Mouse (Mus musculus): Measurements from ENCODE around the gene Zfp462. TPM values are rescaled to one million over a fixed set of nuclear protein-coding genes. Genes with fewer than 3 reads are reported as not detected.

Gene Zfp462
- polyA plus RNA-seq, 1 experiment from 2014 or later, result 0.21 TPM

DNA sequence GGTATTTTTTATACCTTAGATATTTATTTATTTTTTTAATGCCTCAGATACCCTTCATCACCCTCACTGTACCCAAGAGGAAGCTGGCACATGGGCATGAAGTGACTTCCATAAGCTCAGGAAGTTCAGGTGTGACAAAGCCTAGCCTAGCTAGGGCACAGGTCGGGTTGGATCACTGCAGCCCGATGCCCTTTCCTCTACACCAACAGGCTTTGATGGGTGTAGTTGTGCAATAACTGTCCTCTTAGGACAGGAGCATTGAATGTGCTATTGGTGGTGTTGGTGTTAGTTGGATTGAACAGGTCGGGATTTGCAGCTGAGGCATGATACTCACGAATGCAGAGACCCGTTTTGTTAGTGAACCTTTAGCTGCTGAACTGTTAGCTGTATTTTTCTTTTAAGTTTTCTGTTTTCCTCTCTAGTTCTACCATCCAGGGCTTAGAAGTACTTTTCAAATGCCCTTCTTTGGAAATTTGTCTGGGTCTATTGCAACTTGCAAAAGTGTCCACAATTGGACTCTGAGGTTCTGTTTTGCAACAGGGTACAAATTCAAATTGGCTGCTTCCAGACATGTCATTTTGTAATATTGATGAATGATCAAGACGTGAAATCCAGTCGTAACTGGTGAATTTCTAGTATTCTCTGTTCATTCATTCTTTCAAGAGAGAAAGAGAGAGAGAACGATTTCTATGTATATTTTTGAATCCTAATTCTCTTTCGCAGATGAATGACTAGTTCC lies 9.0 kb downstream of the Zfp462 start:
- Histone ChIP-seq H3K4me1 (replicated peaks) (no peaks in the 10 kb centered on the region), H3K4me2 (no peak overlapping the region), H3K9ac (no peak overlapping the region), H3K27me3 (peaks cover 16% of the 10 kb centered on the region), H3K9me3 (replicated peaks) (no peaks in the 10 kb centered on the region), H3K4me3 (replicated peaks) (no peak overlapping the region), H3K36me3 (replicated peaks) (no peaks in the 10 kb centered on the region), H3K27ac (replicated peaks) (no peak overlapping the region)
- no peak for ATAC-seq (ENCODE audit: insufficient read depth)
- 55% methylated on average over 9 of the region's 9 CpGs for WGBS (ENCODE audit: insufficient replicate concordance)

DNA sequence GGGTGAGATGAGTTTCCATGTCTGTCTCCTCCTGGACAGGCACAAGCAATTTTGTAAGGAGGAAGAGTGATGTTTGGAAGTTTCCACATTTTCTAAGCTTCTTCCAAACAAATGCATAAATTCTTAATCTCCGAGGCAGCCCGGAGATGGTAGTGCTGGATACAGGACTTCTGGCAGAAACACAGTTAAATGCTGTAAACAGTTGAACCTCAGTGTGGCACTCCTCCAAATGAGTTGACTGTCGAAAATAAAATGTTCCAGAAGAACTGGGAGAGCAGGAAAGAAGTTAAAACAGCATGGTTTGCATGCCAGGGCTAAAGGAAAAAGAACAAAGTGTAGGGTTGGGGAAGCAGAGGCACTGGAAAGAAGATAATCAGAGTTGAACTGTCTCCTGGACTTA lies 9.6 kb downstream of the Zfp462 start:
- H3K4me3 ChIP-seq (replicated peaks), result no peak overlapping the region
- no peak for ATAC-seq (ENCODE audit: insufficient read depth)
- 61% methylated on average over 3 of the region's 3 CpGs for WGBS (ENCODE audit: insufficient replicate concordance)
- H3K4me1 ChIP-seq (replicated peaks), result no peaks in the 10 kb centered on the region
- H3K36me3 ChIP-seq (replicated peaks), result no peaks in the 10 kb centered on the region
- no peaks in the 10 kb centered on the region for H3K9me3 ChIP-seq (replicated peaks)
- H3K27me3 ChIP-seq, result peaks cover 10% of the 10 kb centered on the region
- no peak overlapping the region for H3K4me2 ChIP-seq
- H3K27ac ChIP-seq (replicated peaks), result no peak overlapping the region
- no peak overlapping the region for H3K9ac ChIP-seq

DNA sequence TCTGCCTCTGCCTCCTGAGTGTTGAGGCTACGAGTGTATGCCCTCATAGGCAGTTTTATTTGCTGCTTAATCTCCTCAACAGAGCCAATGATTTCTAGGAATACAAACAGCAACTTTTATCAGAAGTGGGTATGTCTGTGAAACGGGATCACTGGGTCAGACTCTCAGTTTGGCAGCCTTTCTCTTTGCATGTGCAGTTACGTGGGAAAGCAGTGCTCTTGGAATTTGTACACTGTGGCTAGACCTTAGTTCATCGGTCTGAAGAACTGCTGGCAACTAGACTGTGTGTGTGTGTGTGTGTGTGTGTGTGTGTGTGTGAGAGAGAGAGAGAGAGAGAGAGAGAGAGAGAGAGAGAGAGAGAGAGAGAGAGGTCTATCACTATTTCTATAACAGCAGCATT lies 15.9 kb downstream of the Zfp462 start:
- H3K9ac ChIP-seq, result no peak overlapping the region
- H3K27ac ChIP-seq (replicated peaks), result no peak overlapping the region
- H3K4me1 ChIP-seq (replicated peaks), result no peaks in the 10 kb centered on the region
- H3K9me3 ChIP-seq (replicated peaks), result no peaks in the 10 kb centered on the region
- no peak overlapping the region for H3K4me3 ChIP-seq (replicated peaks)
- WGBS (ENCODE audit: insufficient replicate concordance), result 55% methylated on average over 4 of the region's 4 CpGs
- no peaks in the 10 kb centered on the region for H3K36me3 ChIP-seq (replicated peaks)
- H3K27me3 ChIP-seq, result no peaks in the 10 kb centered on the region
- no peak overlapping the region for H3K4me2 ChIP-seq
- no peak for ATAC-seq (ENCODE audit: insufficient read depth)

DNA sequence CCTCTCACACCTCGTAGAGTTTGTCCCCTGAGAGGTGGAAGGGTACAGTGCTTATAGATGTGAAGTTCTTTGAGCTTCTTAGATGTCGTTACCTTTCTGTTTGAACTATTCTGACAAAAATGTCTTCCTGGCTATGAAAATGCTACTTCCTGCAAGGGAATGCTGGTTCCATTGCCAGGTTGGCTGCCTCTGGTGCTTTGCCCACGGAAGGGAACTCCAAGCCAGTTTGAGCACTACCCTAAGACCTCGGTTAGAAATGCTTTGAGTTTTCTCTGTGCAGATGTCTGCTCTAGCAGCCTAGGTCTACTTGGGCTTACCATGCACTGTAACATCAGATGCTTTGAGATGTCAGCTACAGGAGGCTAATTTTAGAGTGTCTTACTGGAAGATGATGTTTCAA lies 17.3 kb downstream of the Zfp462 start:
- WGBS (ENCODE audit: insufficient replicate concordance), result 45% methylated on average over 4 of the region's 4 CpGs
- H3K4me2 ChIP-seq, result no peak overlapping the region
- H3K9ac ChIP-seq, result no peak overlapping the region
- H3K4me3 ChIP-seq (replicated peaks), result no peak overlapping the region
- H3K4me1 ChIP-seq (replicated peaks), result no peaks in the 10 kb centered on the region
- no peaks in the 10 kb centered on the region for H3K9me3 ChIP-seq (replicated peaks)
- ATAC-seq (ENCODE audit: insufficient read depth), result no peak
- no peak overlapping the region for H3K27ac ChIP-seq (replicated peaks)
- H3K36me3 ChIP-seq (replicated peaks), result no peaks in the 10 kb centered on the region
- H3K27me3 ChIP-seq, result no peaks in the 10 kb centered on the region

DNA sequence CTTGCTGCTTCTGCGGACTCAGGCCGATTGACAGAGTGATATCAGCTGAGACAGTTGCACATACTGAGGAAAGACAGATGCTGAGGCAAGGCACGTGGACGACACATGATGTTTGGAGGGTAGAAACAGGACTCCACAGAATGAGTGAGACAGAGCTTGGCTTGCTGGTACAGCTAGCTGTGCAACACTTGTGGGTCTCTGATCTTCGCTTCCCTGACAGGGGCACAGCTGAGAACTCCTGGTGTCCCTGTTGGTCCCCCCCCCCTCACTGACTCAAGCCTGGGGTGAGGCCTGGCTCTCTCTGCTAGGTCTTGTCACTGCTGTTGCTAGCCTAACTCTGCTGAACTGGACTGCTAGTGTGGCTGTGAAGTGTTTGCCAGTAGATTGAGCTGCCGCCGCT lies 18.7 kb downstream of the Zfp462 start:
- no peak for ATAC-seq (ENCODE audit: insufficient read depth)
- H3K27ac ChIP-seq (replicated peaks), result no peak overlapping the region
- H3K9me3 ChIP-seq (replicated peaks), result no peaks in the 10 kb centered on the region
- H3K4me1 ChIP-seq (replicated peaks), result no peaks in the 10 kb centered on the region
- H3K27me3 ChIP-seq, result no peaks in the 10 kb centered on the region
- no peak overlapping the region for H3K4me3 ChIP-seq (replicated peaks)
- no peak overlapping the region for H3K9ac ChIP-seq
- H3K36me3 ChIP-seq (replicated peaks), result no peaks in the 10 kb centered on the region
- no peak overlapping the region for H3K4me2 ChIP-seq
- 75% methylated on average over 7 of the region's 7 CpGs for WGBS (ENCODE audit: insufficient replicate concordance)

DNA sequence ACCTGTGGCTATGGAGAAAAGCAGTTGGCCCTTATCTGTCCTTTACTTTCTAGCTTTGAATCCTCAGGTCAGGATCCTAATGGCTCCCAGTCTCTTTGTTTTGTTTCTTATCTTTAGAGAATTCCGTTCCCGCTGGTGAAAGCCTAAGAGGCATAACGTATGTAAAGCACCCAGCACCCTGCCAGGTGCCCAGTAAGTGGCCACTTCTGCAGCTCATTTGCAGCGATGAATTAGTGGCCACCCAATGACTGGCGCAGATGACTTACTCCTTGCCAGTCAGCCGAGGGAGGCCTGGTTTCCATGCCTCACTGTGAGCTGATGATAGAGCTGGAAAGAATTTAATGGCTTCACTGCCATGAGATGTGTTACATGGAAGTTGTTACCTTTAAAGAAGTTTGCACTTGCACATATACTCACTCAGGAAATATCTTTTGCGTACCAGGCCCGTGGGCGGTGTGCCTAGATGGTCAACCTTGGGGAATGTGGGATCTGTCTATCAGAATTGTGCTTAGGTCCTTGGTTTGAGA lies 20.4 kb downstream of the Zfp462 start:
- H3K27me3 ChIP-seq, result no peaks in the 10 kb centered on the region
- 71% methylated on average over 9 of the region's 9 CpGs for WGBS (ENCODE audit: insufficient replicate concordance)
- no peak overlapping the region for H3K4me3 ChIP-seq (replicated peaks)
- no peaks in the 10 kb centered on the region for H3K4me1 ChIP-seq (replicated peaks)
- H3K27ac ChIP-seq (replicated peaks), result no peak overlapping the region
- no peaks in the 10 kb centered on the region for H3K9me3 ChIP-seq (replicated peaks)
- H3K4me2 ChIP-seq, result no peak overlapping the region
- no peak overlapping the region for H3K9ac ChIP-seq
- no peak for ATAC-seq (ENCODE audit: insufficient read depth)
- H3K36me3 ChIP-seq (replicated peaks), result no peaks in the 10 kb centered on the region

DNA sequence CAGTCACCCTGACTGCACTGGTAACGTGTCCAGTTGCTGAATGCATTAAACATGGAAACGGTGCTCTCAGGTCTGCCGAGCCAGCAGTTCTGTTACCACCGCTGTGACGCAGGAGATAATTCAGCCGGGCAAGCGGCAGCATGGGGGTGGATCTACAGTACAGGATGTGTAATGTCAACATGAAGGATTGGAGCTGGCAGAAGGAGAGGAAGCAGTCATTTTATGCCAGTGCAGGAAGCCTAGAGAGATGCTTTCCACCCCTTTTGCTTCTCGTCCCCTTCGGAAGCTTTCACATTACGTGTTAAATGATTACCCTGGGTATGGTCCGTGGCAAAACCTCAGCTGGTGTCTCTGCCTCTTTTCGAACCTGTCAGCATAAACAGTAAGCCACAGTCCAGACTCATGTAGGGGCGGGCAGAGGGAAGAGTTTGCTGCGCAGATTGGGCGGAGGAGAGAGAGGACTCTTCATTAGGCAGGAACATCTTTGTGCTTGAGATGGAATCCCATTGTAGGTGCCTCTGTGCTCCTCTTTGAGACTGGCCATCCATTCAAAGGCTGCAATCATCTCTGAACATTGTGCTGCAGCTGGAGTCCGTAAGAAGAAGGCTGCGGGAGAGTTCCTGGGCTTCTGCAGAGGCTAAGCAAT lies 21.4 kb downstream of the Zfp462 start:
- Histone ChIP-seq H3K36me3 (replicated peaks) (no peaks in the 10 kb centered on the region), H3K27ac (replicated peaks) (no peak overlapping the region), H3K9ac (no peak overlapping the region), H3K4me3 (replicated peaks) (no peak overlapping the region), H3K4me2 (no peak overlapping the region; the same call in 1 of the 2 replicates), H3K4me1 (replicated peaks) (no peaks in the 10 kb centered on the region), H3K9me3 (replicated peaks) (no peaks in the 10 kb centered on the region), H3K27me3 (no peaks in the 10 kb centered on the region)
- 24% methylated on average over 17 of the region's 17 CpGs for WGBS (ENCODE audit: insufficient replicate concordance)
- no peak for ATAC-seq (ENCODE audit: insufficient read depth)

DNA sequence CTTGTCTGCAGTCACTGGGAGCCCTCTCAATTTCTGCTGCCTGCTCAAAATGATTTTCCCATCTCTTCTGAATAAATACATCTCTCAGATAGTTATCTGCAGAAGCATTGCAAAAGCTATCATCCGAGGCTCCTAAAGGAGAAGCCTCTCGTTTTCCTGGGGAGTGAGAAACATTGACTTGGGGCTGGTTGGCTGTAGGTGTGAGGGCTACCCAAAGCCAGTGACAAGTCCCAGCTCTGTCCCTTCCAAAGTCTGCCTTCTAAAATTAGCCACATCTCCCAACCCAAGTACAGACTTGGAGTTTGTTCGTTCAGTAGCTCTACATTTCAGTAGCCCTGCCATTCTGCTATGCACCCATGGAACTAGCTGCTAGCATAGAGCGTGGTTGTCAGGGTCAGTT lies 22.3 kb downstream of the Zfp462 start:
- H3K27ac ChIP-seq (replicated peaks), result no peak overlapping the region
- H3K4me3 ChIP-seq (replicated peaks), result no peak overlapping the region
- no peaks in the 10 kb centered on the region for H3K27me3 ChIP-seq
- no peak overlapping the region for H3K9ac ChIP-seq
- no peaks in the 10 kb centered on the region for H3K36me3 ChIP-seq (replicated peaks)
- no peak overlapping the region for H3K4me2 ChIP-seq
- no peaks in the 10 kb centered on the region for H3K4me1 ChIP-seq (replicated peaks)
- WGBS (ENCODE audit: insufficient replicate concordance), result 55% methylated on average over 4 of the region's 4 CpGs
- no peaks in the 10 kb centered on the region for H3K9me3 ChIP-seq (replicated peaks)
- no peak for ATAC-seq (ENCODE audit: insufficient read depth)

DNA sequence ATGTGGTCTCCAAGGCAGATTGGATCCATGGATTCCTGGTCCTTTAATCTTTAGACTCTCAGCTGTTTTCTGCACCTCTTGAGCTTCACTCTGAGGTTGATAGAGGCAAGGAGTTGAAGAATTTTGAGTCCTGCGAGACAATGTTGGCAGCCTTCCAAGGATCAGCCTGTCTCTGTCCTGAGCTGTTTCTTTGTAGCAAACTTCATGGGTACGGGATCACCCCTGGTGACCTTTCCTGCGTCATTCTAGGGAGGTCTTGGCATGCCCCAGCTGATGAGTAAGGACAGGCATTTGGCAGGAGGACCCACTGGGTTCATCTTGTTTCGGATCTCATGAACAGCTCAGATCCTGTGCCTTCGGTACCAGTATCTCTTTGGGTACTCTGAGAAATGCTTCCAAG lies 22.9 kb downstream of the Zfp462 start:
- no peak overlapping the region for H3K27ac ChIP-seq (replicated peaks)
- H3K9me3 ChIP-seq (replicated peaks), result no peaks in the 10 kb centered on the region
- WGBS (ENCODE audit: insufficient replicate concordance), result 60% methylated on average over 5 of the region's 5 CpGs
- ATAC-seq (ENCODE audit: insufficient read depth), result no peak
- H3K9ac ChIP-seq, result no peak overlapping the region
- no peaks in the 10 kb centered on the region for H3K36me3 ChIP-seq (replicated peaks)
- no peaks in the 10 kb centered on the region for H3K4me1 ChIP-seq (replicated peaks)
- H3K4me3 ChIP-seq (replicated peaks), result no peak overlapping the region
- H3K4me2 ChIP-seq, result no peak overlapping the region
- no peaks in the 10 kb centered on the region for H3K27me3 ChIP-seq

DNA sequence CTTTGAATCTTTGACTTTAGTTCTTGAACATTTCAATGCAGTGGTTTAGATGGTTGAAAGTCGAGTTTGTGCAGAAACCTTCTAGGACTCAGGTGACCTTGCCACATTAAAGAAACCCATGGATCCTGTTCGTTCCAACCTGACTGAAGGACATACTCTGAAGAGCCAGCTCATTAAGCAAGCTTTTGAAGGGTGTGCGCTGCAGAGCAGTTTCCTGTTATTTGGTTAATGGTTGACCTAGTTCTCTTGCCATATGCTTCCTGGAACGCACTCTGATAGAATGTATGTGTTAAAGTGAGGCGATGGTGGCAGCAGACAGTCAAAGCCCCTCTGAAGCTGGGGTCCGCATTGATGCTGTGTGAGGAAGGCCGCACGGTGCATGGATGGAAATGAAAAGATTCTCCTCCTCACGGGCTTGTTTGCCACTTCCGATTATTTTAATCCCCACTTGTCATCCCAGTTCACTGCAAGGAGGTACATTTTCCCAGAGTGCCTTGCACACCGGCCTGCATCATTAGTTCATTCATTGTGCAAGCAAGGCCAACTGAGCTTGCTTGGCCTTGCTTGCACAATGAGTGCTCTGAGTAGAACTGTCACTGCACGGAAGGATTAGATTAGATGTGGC lies 24.9 kb downstream of the Zfp462 start:
- 65% methylated on average over 12 of the region's 12 CpGs for WGBS (ENCODE audit: insufficient replicate concordance)
- ATAC-seq (ENCODE audit: insufficient read depth), result no peak
- no peaks in the 10 kb centered on the region for H3K27me3 ChIP-seq

DNA sequence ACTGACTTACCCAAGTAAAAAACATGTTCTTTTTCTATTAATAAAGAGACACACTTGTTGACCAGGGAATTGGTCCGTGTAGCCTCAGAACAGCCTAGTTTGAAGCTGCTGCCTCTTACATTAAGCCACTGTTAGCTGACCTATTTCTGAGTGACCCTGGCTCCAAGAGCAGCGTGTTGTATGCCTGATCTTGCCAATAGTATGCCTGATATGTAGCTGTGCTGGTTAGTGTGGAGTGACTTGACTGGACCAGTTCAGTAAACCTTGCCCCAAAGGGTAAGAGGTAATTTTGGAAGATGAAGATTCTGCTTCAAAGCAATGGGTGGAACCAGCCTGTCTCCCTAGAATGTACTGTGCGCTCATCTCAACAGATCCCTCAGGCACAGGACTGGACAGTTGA lies 26.5 kb downstream of the Zfp462 start:
- H3K27ac ChIP-seq (replicated peaks), result no peak overlapping the region
- ATAC-seq (ENCODE audit: insufficient read depth), result no peak
- no peaks in the 10 kb centered on the region for H3K27me3 ChIP-seq
- WGBS (ENCODE audit: insufficient replicate concordance), result 58% methylated on average over 3 of the region's 3 CpGs
- no peaks in the 10 kb centered on the region for H3K4me1 ChIP-seq (replicated peaks)
- no peak overlapping the region for H3K4me3 ChIP-seq (replicated peaks)
- H3K36me3 ChIP-seq (replicated peaks), result no peaks in the 10 kb centered on the region
- H3K9ac ChIP-seq, result no peak overlapping the region
- no peak overlapping the region for H3K4me2 ChIP-seq
- no peaks in the 10 kb centered on the region for H3K9me3 ChIP-seq (replicated peaks)

More for the DNA sequence above, 24.9 kb downstream of the Zfp462 start:
- Histone ChIP-seq H3K36me3 (replicated peaks) (no peaks in the 10 kb centered on the region), H3K9me3 (replicated peaks) (no peaks in the 10 kb centered on the region), H3K4me3 (replicated peaks) (no peak overlapping the region), H3K27ac (replicated peaks) (no peak overlapping the region), H3K4me2 (no peak overlapping the region), H3K9ac (no peak overlapping the region), H3K4me1 (replicated peaks) (no peaks in the 10 kb centered on the region)

All from liver, embryonic 15.5 days (tissue).